Mouse (Mus musculus): ENCODE measurements around the gene Plin4.

Gene Plin4

DNA sequence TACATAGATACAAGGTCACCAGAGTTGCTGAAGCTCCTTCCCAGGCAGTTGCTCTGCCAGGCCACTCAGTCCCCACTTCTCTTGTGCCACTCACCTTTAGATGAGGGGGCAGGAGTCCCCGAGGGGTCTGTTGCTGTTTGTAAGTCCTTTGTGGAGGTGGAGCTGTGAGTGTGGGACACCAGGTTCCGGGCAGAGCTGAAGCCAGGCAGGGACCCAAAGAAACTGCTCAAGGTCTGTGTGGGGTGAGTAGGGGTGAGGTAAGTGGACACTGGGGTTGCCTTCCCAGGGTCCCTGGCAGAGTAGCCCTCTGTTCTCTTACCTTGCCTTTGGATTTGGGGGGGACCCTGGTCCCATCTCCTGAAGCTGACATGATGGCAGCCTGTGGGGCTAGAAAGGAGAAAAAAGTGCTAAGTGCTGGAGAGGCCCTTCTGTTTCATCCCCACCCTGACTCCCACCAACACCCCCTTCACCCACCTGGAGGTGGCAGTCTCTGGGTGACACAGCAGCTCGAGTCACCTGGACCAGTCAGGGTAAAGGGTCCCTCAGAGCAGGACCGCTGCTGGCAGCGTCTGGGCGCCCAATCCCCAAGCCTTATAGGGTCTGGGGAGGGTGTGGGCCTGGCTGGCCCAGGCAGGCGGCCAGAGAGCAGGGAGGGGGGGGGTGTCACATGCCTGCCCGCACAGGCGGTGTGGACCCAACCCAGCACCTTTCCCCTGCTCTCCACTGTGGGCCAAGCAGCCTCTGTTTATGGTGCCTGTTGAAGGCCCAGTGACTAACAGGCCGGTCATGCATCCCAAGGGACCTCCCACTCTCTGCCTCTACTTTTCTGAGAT, at the start of gene Plin4:
TSS of gene Plin4 (minus strand) at position 585 of the 833 bp plus-strand sequence.
- no peak for DNase-seq (ENCODE audit: low read depth, low spot score)

DNA sequence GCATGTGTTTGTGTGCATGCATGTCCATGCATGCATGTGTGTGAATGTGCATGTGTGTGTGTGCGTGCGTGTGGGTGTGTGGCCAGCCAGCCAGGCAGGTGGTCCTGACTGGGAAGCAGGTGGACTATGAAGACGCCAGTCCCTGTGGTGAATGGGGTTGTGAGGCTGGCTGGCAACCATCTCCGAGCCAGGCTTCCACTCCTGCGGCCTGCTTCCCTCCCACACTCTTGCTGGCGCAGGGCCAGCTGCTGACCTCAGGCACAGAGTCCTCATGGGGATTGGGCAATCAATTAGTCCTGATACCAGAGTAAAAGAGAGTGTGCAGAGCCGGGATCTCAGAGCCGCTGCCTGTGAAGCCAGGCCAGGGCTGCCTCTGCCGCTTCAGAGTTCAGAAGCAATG, 44.0 kb upstream of the Plin4 start:
- no peak for DNase-seq (ENCODE audit: low read depth, low spot score)

DNA sequence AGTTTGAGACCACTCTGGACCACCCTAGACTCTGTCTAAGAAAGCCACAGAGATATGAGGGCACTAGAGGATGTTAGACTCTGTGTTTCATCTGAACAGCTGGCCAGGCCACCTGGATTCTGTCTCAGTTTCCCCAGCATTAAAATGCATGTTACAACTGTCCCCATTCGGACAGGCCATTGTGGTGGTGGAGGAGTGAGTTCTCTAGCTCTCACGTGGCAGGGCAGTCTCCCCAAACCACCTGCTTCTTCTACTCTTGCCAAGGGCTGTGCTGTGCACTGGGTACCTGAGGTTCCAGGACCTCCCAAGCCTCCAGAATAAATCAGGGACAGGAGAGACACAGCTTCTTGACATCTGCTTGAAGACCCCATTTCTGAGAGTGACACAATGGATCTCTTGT, 40.3 kb upstream of the Plin4 start:
- DNase-seq (ENCODE audit: low read depth, low spot score): no peak

DNA sequence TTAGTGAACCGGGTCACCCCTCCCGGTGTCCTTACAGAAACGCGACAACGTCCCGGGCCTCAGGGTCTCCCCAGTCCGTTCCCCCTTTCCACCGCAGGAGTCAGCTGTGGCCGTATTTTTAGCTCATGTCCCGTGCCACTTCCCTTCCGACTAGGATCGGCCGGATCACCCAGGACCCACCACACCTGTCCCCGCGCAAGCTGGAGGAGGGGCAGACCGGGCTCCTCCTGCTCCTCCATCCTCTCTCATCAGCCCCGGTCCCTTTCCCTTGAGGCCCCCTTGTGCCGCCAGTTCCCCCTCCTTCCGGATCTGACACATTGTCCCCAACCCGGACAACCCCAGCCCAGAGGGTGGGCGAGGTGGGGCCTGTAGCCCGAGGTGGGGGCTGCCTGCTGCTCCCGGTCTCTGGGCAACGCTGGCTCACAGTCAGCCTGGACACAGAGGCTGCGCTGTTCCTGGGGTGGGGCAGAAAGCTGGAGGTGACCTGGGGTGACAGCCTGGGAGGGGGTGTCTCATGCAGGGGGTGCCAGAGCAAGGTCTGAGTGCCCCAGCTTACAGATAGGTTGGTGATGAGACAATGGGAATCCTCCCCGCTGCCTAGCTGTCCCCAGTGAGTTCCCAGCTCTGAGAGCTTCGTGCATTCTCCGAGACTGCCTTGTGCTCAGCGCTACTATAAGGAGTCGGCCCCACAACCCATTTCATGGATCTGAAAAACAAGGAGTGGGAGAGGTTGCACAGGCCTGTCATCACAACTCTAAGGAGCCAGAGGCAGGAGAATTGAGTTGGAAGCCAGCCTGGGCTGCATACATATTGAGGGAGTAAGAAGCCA, 39.4 kb upstream of the Plin4 start:
- no peak for DNase-seq (ENCODE audit: low read depth, low spot score)

DNA sequence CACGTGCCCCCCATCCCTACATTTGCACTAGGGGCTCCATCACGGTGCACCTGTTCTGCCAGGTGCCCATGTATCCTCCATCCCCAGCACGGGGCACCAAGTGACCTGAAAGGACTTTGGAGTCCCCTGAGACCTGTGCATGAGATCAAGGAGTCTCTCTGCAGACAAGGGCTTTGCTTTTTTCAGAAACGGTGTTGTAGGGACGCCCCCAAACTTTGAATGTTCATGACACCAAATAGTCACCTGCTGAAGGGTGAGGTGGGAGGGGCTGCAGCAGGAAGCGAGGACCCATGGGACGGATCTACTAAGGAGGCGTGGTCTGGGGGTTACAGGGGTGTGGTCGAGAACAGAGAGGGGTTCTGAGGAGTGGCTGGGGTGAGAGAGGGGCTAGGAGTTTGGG, 38.7 kb upstream of the Plin4 start:
- DNase-seq (ENCODE audit: low read depth, low spot score): peak; percentile 81

DNA sequence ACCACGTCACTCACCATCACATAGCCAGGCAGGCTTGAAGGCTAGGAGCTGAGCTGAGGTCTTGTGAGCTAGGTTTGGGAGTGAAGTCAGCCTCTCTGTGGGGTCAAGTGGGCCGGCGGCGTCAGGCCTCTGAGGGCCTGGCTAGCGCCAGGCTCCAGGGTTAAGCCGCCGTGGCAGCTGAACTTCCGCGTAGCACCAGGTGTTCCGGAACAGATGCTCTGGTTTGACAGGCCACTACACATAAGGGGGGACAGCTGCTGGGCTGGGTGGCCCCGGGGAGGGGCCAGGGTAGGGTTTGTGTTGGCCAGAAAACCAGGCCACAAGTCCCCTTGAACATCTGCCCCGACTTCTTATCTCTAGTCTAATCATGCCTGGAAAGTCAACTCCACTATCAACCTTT, 37.8 kb upstream of the Plin4 start:
- DNase-seq (ENCODE audit: low read depth, low spot score): peak; percentile 71

DNA sequence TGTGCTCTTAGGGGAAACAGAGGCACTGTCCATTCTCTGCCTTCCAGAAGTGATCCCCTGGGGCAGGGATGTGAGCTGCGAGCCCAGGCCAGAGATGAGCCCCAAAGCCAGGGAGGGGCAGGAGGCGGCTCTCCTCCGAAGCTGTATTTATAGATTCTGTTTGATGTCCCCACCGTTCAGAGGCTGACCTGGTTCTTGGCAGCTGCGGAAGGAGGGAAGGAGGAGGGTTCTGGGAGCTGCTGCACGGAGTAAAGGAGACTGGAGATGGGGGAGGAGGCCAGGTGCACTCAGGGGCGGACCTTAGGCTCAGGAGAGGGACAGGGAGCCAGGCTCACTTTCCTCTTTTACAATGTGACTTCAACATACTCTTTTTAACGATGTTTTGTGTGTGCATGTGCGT, 36.5 kb upstream of the Plin4 start:
- DNase-seq (ENCODE audit: low read depth, low spot score): no peak

DNA sequence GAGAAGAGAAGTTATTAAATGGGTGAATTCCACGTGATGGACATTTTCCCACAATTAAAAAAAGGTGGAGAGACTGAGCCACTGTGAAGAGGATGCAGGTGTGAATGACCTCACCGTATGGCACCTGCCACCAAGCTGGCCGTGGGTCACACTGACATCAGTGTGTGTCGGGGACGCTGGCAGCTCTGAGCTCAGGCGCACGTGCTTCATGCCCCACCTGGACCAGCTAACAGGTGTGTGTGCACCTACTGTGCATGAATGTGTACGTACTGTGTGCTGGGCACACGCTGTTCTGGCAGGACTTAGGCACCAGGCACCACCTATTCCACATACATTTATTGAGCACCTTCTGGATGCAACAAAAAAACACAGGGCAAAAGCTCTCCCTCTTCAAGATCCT, 34.9 kb upstream of the Plin4 start:
- DNase-seq (ENCODE audit: low read depth, low spot score): no peak

DNA sequence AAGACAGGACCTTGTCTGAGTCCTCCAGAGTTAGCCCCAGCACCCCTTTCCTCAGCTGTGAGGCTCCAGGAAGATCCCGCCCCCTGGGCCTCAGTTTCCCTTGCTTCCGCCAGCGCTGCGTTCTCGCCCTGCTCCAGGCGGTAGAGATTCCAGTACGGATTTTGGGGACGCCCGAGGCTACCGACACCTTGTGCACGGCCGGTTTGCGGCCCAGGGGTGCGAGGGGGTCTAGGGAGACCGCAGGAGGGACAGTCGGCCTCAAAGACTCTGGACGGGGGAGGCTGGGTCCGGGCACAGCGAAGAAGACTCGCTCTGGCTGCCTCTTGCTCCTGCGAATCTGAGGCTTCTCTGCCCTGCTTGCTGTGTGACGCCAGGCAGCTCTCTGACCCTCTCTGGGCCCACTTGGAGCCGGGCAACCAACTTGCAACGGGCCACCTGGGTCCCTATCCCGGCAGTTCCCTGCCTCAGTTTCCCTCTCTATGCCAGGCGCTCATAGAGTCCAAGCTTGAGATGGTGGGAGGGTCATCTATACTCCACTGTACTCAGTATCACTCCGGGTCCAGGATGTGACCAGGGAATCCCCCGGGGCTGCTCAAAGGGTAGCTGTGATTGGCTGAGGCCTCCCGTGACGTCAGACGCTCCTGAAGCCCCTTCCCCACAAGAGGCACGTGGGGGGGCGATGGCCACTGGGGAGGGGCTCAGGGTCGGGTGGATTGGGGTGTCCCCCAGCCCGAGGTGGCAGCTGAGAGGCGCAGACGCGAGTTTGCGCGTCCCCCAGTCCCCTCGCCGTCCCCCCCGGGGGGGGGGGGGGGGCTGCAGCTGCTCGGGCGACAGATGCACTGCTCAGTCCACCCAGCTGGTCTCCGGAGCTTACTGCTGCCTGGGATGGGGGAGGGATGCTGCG, 32.4 kb upstream of the Plin4 start:
- peak; percentile 48 for DNase-seq (ENCODE audit: low read depth, low spot score)

DNA sequence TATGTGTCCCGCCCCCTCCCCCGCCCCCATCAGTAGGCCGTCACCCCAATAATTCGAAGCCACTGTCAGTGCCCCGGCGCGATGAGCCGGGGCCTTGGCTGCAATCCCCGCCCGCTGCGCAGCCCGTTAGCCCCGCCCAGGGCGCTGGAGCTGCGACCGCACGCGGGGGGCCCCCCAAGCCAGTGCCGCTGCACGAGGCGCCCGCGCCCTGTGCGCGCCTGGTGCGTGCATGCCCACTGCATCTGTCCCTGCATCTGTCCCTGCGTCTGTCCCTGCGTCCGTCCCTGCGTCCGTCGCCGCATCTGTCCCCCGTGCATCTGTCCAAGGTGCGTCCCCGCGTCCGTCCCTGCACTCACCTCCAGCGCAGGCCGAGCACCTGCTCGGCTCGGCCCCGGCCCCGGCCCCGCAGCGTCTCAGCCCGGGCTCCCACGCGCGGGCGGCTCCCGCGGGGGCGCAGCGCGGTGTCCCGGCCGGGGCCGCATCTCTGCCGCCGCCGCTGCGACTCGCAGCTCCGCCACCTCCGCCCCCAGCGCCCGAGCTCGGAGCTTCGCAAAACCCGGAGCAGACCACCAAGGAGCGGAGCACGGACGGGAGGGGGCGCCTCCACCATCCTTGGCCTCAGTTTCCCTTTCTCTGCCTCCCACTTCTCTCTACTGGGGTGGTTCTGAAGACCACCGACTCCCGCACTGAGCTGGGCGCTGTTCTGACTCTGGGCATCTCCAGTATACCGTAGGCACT, 30.4 kb upstream of the Plin4 start, which contains the start of gene Sema6b:
TSS of gene Sema6b (minus strand) at position 486 of the 738 bp plus-strand sequence.
- DNase-seq (ENCODE audit: low read depth, low spot score): peak; percentile 73

DNA sequence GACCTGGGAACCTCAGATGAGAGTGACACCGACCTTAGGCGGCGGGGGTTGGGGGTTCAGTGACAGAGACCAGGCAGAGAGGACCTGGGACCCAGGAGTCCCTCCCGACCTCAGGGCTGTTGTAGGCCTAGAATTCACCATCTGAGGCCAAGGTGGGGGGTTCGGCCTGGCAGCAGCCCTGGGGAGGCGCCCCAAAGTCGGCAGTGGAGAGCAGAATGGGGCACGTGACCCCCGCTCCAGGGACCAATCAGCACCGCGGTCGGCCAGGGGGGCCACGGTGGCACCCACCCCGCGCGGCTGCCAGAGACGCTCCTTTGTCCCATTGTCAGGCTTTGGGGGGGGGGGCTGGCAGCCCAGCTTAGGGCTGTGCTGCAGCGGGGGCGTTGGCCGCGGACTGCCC, 29.8 kb upstream of the Plin4 start:
- no peak for DNase-seq (ENCODE audit: low read depth, low spot score)

DNA sequence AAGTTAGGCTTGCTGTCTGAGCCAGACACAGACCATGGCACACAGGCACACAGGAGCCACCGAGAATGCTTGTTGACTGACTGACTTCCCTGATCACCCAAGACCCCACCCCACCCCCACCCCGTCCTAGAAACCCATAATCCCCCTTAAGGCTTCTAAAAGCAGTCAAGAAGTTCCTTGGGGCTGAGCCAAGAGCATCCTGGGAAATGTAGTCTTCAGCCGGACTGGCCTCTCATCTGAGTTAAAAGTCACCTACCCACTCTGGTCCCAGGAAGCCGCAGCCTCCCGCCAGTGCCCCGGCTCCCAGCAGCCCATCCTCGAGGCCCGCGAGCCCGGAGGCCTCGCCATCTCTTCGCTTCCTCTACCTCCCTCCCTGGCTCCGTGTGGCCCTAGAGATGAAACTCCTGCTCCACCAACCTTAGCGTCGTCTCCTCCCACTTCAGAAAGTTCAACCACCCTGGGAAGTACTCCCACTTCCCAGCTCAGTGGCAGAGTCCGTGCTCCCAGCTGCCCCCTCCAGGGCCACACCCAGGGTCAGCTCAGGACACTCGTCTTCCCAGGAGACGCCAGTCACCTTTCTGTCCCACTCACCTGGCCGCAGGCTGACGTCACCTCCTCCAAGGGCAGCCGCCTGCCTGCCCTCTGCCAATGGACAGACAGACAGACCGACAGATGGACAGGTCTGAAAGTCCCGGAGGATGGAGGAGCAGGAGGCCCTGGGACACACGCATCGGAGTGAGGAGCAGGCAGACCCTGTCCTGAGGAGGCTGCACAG, 28.4 kb upstream of the Plin4 start:
- DNase-seq (ENCODE audit: low read depth, low spot score): no peak

DNA sequence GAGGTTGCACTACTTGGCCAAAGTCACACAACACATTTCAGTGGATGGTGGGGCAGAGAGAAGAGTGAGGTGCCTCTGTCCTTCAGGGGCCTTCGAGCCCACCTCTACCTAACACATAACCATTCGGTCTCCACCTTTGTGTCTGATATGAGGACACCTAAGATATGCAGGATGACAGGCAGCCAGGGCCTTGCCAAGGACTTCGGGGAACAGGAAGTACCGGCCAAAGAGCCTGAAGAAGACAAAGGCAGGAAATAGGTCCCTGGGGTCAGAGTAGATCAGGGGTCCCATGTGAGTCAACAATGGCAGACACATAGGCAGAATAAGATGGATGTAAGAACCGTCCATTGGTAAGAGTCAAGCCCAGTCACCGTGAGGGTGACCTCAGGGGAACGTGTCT, 27.0 kb upstream of the Plin4 start:
- no peak for DNase-seq (ENCODE audit: low read depth, low spot score)

DNA sequence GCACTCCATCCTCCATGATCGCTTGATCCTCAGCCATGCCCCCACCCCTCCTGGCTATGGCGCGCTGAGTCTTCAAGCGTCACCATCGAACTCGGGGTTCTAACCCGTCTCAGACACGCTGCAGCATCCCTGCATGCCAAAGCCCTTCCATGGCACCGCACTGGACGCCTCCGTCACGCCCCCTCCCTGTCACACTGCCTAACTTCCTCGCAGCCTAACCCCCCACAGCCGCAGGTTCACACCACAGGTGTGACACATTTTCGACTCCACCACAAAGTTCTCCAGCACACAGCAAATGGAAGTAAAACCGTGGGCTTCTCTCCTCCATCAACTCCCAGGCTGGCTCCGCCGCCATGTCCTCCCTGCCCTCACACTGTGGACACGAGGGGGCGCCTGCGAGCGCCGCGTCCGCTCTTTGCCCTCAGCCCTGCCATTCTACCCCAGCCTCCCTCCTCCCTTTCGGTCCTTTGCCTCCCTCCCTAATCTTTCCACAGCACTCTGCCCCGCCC, 24.9 kb upstream of the Plin4 start:
- peak; percentile 80 for DNase-seq (ENCODE audit: low read depth, low spot score)

DNA sequence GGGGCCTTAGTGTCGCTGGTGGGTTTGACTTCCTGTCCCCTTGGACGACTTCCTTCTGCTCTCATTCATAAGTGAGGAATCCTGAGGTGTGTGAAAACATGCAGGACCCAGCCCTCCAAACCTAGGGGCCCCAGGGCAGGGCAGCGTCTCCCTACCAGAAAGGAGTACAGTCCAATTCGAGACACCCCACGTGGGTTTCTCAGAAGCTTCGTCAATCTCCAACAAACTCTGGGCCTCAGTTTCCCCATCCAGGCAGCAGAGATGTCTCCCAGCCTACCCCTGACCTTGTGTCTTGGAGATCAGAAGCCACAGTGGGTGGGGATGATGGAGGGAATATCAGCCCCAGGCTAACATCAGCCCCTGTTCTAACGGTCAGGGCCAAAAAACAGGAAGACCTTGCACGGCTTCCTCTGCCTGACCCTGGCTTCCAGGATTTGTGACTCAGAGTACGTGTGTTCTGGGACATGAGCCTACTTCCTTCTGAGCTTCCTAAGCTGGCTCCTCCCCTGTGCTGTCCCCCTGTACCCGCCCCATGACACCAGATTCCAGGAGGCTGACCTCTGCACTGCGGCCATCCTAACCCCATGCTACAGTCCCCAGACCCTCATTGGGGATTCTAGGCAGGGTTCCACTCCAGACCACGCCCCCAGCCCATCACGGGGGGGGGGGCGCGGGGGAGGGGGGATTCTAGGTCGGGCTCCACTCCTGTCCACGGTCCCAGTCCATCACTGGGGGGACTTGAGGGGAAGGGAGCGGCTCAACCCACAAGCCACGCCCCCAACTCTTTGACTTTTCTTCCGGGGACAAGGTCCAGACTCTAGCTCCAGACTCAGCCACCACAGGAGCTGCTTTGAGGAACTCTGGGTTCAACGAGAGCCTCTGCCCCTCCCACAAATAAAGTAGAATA, 24.1 kb upstream of the Plin4 start:
- no peak for DNase-seq (ENCODE audit: low read depth, low spot score)

DNA sequence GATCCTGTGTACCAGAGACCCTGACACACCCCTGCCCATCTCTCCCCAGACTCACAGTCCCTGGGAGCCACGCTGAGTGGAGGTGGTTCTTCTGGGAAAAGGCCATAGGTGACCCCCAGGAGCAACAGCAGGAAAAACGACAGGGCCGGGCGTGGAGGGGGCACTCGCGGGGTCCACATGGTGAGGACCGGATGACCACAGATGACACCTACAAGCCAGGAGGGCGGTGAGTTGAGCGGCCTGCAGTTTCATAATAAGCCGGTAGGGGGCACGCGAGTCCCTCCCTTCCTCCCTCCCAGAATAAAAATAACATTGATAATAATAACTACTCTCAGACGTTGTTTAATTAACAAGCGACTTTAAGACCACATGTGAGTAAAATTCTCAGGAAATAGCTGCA, 23.1 kb upstream of the Plin4 start:
- peak; percentile 77 for DNase-seq (ENCODE audit: low read depth, low spot score)

DNA sequence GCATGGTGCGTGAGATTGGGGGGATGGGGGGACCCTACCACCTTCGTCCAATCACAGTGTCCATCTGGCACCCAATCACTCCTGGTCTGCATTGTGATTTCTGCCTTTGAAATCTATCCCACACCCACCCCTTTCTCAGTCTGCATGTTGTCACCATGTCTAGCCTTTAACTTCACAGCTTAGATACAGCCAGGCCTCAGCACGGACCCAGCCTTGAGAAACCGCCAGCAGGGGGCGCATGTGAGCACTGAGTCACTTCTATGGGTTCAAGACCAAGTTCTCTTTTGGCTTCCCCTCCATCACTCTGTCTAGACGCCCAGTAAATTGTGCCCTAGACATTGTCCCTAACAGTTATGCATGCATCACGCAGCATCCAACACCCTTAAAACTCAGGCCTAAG, 22.2 kb upstream of the Plin4 start:
- peak; percentile 78 for DNase-seq (ENCODE audit: low read depth, low spot score)

DNA sequence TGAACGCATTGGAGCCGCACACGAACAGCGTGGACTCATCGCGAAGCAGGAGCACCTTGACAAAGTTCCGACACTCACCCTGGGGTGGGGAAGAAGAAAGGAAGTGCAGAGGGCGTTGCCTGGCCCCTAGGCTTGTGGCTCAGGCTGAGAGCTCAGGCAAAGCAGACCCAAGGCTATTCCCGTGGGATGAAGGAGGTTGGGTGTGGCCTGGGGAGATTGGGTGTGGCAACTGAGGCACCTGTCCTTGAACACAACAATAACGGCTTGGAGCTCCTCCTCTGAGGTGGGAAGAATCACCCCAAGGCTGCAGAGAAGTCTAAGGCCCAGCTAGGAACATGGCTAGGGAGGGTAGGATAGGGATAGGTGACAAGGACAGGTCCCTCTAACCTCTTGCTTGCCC, 21.5 kb upstream of the Plin4 start:
- DNase-seq (ENCODE audit: low read depth, low spot score): no peak

DNA sequence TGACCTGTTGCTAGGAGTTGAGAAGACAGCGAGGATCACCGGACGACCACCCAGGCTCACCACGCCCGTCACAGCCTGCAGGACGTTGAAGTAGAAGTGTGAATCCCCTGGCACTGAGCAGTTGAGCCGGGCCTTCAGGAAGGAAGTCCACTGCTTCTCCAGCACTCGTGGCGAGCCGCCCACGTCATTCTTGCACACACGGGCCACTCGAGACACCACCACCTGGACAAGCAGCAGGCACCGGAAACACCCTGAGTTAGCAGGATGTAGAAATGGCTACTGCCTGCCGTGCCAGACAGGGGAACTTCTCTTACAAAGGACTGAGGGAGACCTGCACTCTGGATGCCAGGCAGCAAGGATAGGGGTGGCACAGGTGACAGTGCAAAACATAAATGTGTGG, 18.6 kb upstream of the Plin4 start:
- no peak for DNase-seq (ENCODE audit: low read depth, low spot score)

Measured in A20 (cell line).